Mouse (Mus musculus) left cerebral cortex, postnatal 25 days (tissue): ENCODE measurements around the gene Klhl29. TPM values are rescaled to one million over a fixed set of nuclear protein-coding genes. Genes with fewer than 3 reads are reported as not detected.
A peak's percentile ranks its signal among the peaks of the same experiment; 100 is the strongest.

Experiments
- DNase-seq, 2 experiments: peaks; one replicate each; pipeline ENCODE4 v3.0.0; 2022; ENCODE audit warnings: low spot score in 2 of 2, mixed read lengths in 1 of 2
- intact Hi-C: fragments of 180-260 bp; cut with DNase I; formaldehyde crosslinking; loops from one replicate; pipeline ENCODE4 v1.15.1; 2025
- total RNA-seq, 2 experiments: library from RNA; stranded (reverse); gene quantifications; 2 replicates each; pipeline ENCODE4 v1.2.3; 2021

Klhl29 gene
- total RNA-seq = 10 to 100 TPM; 43.8 to 46.2 TPM

GRCm38 (mm10) chr12:5375616-5376461 lies at the start of gene Klhl29:
Gene Klhl29 (minus strand): TSS chr12:5375682.
- DNase-seq = peak; percentile 83
- intact Hi-C loops = loop anchor here (2.0 kb wide), 1 partner anchor 107 kb away; no protein-coding TSS in a partner anchor

- intact Hi-C loops = no loop called here
- DNase-seq = no peak
These were observed 49.8 kb upstream of the Klhl29 start for GRCm38 (mm10) chr12:5425276-5425675.

- intact Hi-C loops = no loop called here
These were observed 40.3 kb upstream of the Klhl29 start for GRCm38 (mm10) chr12:5415806-5416205.

GRCm38 (mm10) chr12:5413976-5414375 lies 38.5 kb upstream of the Klhl29 start:
- intact Hi-C loops = no loop called here

More at GRCm38 (mm10) chr12:5415806-5416205, 40.3 kb upstream of the Klhl29 start:
- DNase-seq = no peak

GRCm38 (mm10) chr12:5411761-5412537 lies 36.5 kb upstream of the Klhl29 start:
- intact Hi-C loops = no loop called here
- DNase-seq = no peak

More at GRCm38 (mm10) chr12:5413976-5414375, 38.5 kb upstream of the Klhl29 start:
- no peak for DNase-seq

GRCm38 (mm10) chr12:5411346-5411745 lies 35.9 kb upstream of the Klhl29 start:
- intact Hi-C loops = no loop called here
- DNase-seq = peak in 1 of 2 experiments; percentile 15

GRCm38 (mm10) chr12:5410391-5411115 lies 35.1 kb upstream of the Klhl29 start:
- intact Hi-C loops = no loop called here
- peak; percentile 87 to 90 for DNase-seq

GRCm38 (mm10) chr12:5407175-5407574 lies 31.7 kb upstream of the Klhl29 start:
- intact Hi-C loops = no loop called here

GRCm38 (mm10) chr12:5397423-5397822 lies 21.9 kb upstream of the Klhl29 start:
- no peak for DNase-seq
- intact Hi-C loops = no loop called here

More at GRCm38 (mm10) chr12:5407175-5407574, 31.7 kb upstream of the Klhl29 start:
- DNase-seq = no peak

- DNase-seq = no peak
- intact Hi-C loops = no loop called here
These were observed 19.7 kb upstream of the Klhl29 start for GRCm38 (mm10) chr12:5395188-5395587.

GRCm38 (mm10) chr12:5387112-5387511 lies 11.6 kb upstream of the Klhl29 start:
- intact Hi-C loops = no loop called here
- peak in 1 of 2 experiments; percentile 65 for DNase-seq

- peak in 1 of 2 experiments; percentile 74 for DNase-seq
- intact Hi-C loops = no loop called here
These were observed 11.2 kb upstream of the Klhl29 start for GRCm38 (mm10) chr12:5386688-5387087.

- no peak for DNase-seq
- intact Hi-C loops = no loop called here
These were observed 6.2 kb upstream of the Klhl29 start for GRCm38 (mm10) chr12:5381694-5382093.

- peak in 1 of 2 experiments; percentile 60 for DNase-seq
- intact Hi-C loops = loop anchor here (2.0 to 5.0 kb wide), 2 partner anchors 106 to 233 kb away; no protein-coding TSS in a partner anchor
These were observed 532 bp downstream of the Klhl29 start for GRCm38 (mm10) chr12:5374684-5375615.

- peak in 1 of 2 experiments; percentile 48 for DNase-seq
- intact Hi-C loops = loop anchor here (2.0 to 5.0 kb wide), 2 partner anchors 105 to 232 kb away; no protein-coding TSS in a partner anchor
These were observed 1.2 kb downstream of the Klhl29 start for GRCm38 (mm10) chr12:5374196-5374683.

GRCm38 (mm10) chr12:5373641-5374195 lies 1.8 kb downstream of the Klhl29 start:
- DNase-seq = peak in 1 of 2 experiments; percentile 56
- intact Hi-C loops = loop anchor here (2.0 to 5.0 kb wide), 2 partner anchors 105 to 231 kb away; no protein-coding TSS in a partner anchor

- no peak for DNase-seq
- intact Hi-C loops = loop anchor here (10.0 kb wide), 1 partner anchor 335 kb away; no protein-coding TSS in a partner anchor
These were observed 6.1 kb downstream of the Klhl29 start for GRCm38 (mm10) chr12:5369396-5369795.

GRCm38 (mm10) chr12:5364836-5365235 lies 10.6 kb downstream of the Klhl29 start:
- no peak for DNase-seq
- intact Hi-C loops = loop anchor here (10.0 kb wide), 1 partner anchor 330 kb away; no protein-coding TSS in a partner anchor
